Mouse (Mus musculus): ENCODE results near the gene Tnnt3.

Tnnt3 gene

DNA sequence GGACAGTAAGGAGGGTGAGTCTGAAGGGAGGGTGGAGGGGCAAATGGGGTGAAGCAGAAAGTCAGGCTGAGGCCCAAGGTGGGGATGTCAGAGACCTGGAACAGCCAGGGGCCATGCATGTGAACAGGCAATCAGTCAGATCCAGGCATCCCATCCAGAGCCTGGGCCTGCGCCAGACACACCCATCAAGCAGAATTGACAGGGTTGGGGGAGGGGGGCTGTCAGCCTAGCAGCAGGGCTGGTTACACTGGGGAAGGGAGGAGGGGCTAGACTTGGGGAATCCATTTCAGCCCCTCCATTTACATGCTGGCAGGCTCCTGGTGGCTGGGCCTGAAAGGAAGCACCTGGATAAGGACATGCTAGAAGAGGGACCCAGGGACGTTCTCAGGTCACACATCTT is 7.3 kb downstream of the Tnnt3 start:
- in situ Hi-C loops (cut with MboI; ENCODE audit: low sequenced_read_pairs), result no loop called here

DNA sequence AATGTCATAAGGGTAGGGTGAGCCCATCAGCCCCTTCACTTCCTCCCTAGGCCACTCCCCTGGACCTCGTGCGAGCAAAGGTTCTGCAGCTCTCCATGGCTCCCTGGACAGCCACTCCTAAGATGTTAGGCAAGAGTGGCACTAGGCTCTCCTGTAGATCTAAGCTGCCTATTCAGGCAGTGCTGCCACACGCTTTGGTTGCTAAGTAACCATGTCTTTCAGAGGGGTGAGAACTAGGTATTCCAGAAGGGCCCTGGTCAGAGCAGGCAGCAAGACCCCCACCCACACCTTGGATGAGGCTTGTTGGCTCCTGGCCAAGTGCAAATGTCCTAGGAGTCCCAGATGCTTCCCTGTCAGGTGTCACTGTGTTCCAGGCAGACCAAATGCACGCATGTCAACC is 7.9 kb downstream of the Tnnt3 start:
- in situ Hi-C loops (cut with MboI; ENCODE audit: low sequenced_read_pairs), result no loop called here

DNA sequence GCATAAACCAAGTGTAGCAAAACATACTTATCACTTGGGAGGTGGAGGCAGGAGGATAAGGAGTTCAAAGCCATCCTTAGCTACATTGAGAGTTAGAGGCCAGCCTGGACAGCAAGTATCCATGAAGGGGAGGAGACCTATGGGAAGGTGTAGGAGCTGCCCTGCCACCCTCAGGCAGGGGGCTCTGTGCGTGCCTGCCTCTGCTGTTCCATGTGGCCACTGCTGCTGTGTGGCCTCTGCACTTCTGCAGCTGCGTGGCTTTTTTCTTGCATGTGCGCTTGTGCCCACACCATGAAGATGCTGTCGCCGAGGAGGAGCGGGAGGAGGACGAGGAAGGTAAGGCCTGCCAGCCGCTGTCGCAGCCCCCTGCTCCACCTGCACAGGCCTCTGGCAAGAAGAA is 8.8 kb downstream of the Tnnt3 start:
- in situ Hi-C loops (cut with MboI; ENCODE audit: low sequenced_read_pairs), result no loop called here

DNA sequence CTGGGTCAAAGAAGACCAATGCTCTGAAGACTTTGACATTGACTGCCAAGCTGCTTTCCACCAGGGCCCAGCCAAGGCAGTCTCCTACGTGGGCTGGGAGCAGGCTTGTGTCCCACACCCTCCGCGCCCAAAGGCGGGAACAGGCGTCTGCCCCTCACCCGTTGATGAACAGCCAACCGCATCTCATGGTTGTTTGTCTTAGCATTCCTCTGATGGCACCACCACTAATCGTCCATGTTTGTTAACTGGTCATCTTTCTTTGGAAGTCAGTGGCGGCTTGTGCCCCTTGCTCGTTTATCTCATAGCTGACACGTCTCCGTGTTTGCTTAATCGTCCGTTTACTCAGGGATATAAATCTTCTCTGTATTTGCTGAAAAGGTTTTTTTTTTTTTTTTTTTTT is 10.9 kb downstream of the Tnnt3 start:
- in situ Hi-C loops (cut with MboI; ENCODE audit: low sequenced_read_pairs), result no loop called here

DNA sequence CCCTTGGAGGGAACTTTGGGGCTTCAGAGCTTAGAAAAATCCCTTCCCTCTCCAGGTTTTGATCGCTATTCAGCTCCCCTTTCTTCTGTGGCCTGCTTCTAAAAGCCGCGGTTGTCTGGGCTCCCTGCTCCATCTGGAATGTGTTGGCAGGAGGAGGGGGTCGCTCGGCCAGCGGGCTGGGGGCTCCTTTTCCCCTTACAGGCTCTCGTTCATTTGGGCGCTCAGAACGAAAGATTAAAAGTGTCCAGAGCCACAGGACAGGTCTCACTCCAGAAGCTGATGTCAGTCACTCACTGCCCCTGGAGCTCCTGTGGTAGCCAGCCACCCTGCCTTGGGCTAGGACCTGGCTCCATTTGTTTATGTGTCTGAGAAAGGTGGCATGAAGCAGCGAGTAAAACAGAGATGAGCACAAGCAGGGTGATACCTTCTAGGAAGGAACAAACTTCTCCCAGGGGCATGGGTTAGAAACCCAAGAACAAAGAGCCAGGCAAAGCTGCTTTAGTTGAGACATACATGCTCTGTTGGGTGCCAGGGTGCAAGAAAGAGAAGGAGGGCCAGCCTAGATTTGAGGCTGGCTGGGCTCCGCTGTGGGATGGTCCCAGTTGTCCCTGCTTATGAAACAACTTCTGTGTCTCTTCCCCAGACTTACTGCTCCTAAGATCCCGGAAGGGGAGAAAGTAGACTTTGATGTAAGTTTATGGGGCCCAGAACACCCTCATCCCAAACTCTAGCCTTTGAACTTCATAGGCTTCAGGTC is 11.6 kb downstream of the Tnnt3 start:
- in situ Hi-C loops (cut with MboI; ENCODE audit: low sequenced_read_pairs), result no loop called here

DNA sequence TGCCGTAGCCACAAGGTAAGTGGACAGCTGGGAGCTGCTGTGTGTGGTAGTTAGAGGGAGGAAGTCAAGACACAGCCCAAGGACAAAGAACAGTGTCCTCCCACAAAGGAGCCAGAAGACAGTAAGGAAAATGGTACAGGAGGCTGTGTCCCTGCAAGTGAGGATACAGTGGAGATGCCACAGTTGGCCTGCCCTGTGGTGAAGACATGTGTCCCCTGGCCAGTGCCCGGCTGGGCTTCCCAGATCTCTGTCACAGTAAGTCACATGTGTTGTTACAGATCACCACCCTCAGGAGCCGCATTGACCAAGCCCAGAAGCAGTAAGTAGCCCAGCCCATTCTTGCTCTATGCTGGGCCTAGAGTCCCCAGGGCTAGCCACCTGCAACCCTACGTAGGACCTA is 15.4 kb downstream of the Tnnt3 start:
- in situ Hi-C loops (cut with MboI; ENCODE audit: low sequenced_read_pairs), result no loop called here

DNA sequence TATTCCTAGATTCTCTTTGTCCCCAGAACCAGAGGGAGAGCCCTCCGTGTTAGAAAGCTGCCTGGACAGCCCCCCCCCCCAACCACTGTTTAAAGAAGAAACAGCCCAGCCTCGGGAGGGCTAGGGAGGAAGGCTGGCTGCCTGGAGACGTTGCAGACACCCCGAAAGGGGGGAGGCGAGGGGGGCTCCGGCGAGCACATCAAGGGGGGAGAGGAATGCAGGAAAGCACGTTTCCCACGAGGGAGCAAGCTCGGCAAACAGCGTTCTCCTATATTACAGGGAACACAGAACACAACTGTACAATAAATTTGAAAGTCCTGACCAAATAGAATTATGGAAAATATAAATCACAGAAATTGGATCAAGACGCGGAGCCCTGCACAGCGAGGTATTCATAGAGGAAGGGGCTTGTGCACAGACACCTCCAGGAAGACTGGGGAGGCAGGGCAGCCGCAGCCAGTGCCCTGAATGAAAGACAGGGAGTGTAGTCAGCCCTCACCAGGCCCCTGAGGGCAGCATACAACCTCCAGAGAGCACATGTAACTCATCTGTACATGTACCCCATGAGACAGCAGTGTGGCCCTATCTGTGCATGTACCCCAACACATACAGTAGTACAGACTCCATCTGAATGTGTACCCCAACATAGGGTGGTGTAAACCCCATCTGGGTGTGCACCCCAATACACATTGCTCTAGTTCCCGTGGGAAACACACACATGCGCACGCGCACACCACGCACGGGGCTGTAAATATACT is 17.8 kb downstream of the Tnnt3 start:
- in situ Hi-C loops (cut with MboI; ENCODE audit: low sequenced_read_pairs), result no loop called here

DNA sequence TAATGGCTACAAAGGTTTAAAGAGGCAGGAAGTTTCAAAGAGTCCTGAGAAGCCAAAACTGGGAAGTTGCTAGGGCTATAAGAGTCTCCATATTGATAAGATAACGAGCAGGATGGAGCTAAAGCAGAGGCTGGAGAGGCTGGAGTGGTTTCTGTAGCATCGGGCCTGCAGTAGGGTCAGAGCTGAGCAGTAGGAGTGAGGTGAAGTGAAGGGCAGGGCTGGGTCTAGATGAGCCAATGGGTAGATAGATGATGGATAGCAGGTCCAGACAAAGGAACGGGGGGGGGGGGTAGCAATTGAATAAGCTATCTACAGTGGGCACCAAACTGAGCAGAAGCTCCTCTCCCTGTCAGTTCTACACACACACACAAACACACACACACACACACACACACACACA is 18.9 kb downstream of the Tnnt3 start:
- in situ Hi-C loops (cut with MboI; ENCODE audit: low sequenced_read_pairs), result no loop called here

DNA sequence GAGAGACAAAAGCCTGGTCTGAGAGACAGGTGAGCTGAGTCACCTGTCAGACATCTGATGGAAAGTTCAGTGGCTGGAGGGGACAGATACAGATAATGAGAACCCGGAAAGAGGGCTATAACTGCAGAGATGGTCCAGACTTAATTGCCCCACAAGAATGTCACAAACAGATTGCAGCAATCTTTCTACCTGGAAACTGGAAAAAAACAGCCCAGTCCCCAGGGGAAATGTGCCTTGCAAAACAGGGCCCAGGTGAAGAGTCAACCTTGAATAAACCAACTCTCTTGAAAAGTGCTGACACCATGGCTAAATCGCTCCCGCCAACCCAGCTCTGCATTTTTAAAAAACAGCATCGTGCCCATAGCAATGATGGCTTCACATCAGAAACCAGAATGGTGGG is 21.7 kb downstream of the Tnnt3 start:
- in situ Hi-C loops (cut with MboI; ENCODE audit: low sequenced_read_pairs), result no loop called here

DNA sequence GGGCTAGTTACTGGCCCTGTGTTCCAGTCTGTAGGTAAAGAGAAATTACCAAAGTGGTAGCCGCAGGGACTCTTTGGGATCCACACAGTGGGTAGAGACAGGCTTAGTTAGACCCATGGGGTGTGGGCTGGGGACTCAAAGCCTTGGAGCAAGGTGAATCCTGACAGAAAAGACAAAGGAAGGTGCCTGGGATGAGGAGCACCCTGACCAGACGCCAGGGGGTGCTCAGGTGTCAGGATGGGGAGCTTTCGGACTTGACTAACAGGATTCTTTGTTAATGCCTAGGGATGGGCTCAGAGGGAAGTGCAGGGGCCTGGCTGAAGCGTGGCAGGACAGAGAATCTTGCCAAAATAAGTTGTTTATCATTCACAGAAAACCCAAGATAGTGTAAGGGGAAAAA is 23.7 kb downstream of the Tnnt3 start:
- in situ Hi-C loops (cut with MboI; ENCODE audit: low sequenced_read_pairs), result no loop called here

DNA sequence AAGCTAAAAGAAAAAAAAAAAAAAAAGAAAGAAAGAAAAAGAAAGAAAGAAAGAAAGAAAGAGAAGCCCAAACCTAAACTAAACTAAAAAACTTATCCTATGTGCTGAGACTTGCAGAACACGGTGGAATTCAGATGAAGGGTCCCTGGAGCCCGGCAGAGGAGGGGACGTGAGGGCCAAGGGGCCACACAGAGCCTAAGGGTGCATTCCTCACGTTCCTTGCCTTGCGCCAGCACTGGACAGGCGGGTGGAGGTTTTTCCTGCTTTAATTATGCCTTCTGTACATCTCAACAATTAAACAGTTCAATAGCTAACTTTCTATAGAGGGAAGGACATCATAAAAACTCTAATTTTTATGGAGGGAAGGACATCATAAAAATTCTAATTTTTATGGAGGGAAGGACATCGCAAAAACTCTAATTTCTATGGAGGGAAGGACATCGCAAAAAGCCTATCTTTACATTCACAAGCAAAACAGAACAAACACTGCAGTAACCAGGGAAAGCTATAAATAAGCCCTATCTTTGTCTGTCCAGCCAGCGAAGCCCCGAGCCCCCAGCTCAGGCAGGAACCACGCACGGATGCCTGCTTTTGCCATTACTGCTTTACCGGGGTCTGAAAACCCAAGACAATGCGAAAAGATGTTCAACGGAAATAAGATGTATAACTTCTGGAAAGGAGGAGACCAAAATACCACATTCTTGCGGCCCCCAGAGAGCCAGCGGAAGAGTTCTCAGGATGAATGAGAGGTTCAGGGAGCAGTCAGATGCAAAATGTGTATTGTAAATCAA is 24.8 kb downstream of the Tnnt3 start:
- in situ Hi-C loops (cut with MboI; ENCODE audit: low sequenced_read_pairs), result no loop called here

DNA sequence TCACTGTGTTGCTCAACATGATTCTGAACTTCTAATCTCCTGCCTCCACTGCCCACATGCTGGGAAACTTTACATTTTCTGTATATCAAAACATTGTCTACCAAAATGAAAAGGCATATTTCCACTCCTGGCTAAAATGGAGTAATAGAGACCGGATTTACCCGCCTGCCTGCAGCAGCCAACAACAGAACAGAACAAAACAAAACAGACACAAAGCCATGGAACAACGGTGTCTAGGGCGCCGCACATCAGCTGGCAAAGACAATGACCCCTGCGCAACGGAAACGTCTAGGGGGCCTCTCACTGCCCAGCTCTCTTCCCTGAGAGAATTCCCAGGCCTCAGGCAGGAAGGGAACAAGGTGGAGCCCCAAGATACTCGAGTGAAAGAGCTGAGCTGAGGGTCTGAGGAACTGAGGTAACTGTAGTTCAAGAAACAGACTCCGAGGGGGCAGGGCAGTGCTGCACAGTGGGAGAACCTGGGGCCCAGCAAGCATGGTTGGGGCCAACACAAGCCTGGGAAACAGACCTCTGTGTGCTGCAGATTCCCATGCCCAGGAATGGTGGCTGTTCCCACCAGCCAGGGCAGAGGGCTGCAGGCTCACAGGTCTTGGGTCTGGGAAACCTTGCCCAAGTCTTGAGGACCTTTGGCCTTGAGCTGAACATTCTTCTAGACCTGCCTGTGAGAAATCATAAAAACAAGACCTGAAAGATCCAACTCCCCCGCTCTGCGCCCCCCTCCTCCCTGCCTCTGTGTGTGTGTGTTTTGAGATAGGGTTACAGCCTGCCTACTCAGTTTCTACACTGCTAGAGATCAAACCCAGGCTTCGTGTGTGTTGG is 26.9 kb downstream of the Tnnt3 start:
- in situ Hi-C loops (cut with MboI; ENCODE audit: low sequenced_read_pairs), result no loop called here

DNA sequence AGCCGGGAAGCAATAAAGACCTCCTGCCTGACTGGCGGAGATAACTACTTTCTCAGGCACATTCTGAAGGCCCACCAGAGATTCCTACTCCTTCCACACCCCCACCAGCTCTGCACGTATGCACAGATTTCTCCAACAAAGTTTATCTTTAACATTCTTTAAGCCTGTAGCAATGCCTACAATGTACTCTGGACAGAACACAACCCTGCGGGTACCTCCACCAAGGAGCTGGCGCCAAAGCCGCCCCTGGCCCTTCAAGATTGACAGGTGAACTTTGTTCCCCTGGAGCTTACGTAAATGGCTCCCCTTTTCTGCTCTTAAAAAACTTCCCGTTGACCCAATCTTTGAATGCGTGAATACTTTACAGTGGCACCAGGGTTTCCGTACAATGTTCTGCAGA is 30.7 kb downstream of the Tnnt3 start:
- in situ Hi-C loops (cut with MboI; ENCODE audit: low sequenced_read_pairs), result no loop called here

DNA sequence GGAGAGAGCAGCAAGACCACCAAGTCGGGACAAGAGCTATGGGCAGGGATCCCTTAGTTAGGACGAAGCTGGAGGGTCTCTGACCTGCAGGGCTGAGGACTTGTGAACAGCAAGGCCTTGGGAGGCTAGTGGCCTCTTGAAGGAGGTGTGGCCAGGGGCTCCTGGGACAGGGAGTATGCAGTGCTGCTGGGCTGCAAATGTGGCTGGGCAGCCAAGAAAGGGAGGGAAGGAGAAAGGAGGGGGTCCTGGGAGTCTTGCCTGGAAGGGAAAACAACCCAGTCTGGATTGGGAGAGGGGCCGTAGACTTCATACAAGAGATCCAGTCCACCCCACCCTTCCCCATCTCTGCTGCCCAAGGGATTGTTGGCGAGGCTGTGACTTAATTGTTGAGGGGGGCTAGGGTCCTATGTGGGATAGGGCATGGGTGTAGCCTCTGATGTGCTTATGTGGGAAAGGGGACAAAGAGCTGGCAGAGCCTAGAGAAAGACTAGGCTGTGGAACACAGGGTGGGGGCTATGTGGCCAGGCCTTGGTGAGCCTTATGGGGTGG is 33.4 kb downstream of the Tnnt3 start:
- in situ Hi-C loops (cut with MboI; ENCODE audit: low sequenced_read_pairs), result loop anchor here (10.0 kb wide), 1 partner anchor 143 kb away; no protein-coding TSS in a partner anchor

DNA sequence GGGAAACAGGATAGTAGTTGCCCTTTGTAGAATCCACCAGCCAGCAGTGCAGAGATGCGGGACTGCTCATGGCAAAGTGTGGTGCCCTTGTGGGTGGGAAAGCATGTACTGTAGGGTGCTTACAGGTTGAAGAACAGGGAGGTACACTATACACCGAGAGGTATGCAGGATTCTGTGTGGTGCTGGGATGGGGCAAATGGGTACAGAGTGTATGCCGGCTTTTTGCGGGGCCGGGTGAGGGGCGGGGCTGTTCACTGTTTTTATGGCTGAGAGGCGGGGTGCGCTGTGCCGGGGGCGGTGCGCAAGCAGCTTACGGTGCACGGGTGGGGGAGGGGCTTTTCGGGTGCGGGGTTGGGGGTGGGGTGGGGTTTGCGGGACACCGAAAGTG is 34.0 kb downstream of the Tnnt3 start, which contains the start of gene Mrpl23:
Gene Mrpl23, plus strand, starts transcription at position 16 of the 388 bp plus-strand sequence.
- in situ Hi-C loops (cut with MboI; ENCODE audit: low sequenced_read_pairs), result loop anchor here (10.0 kb wide), 1 partner anchor 142 kb away; no protein-coding TSS in a partner anchor

DNA sequence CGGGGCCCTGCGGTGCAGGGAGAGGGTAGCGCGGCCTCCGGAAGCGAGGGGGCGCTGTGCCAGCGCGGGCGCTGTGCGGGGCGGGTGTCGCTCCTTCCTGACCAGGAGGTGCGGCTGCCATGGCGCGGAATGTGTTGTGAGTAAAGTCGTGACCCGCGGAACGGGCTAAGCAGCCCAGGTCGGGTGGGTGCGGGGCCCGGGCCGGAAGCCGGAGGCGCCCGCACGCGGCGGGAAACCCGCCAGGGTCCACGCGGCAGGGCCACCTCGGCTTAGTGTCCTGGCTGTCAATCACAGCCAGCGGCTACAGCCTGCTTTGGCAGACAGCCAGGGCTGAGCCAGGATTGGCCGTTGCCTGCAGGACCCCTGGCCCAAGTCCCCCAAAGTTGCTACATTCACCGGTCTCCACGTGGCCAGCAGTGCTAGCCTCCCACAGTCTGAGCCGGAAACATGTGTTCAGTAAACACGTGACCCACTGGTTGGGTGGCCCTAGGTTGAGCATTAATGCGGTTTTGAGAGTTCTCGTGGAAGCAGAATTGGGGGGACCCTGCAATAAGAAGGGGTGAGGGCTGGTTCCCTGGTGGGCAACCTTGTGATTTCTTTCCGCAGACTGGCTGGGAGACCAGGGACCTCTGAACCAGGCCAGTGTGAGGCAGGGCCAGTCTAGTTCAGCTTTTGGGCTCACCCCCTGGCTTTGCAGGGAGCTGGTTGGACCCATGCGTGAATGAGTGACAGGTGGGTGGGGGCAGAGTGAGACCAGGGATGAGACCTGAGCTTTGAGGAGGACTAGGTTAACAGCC is 34.6 kb downstream of the Tnnt3 start:
- in situ Hi-C loops (cut with MboI; ENCODE audit: low sequenced_read_pairs), result loop anchor here (10.0 kb wide), 1 partner anchor 142 kb away; no protein-coding TSS in a partner anchor

DNA sequence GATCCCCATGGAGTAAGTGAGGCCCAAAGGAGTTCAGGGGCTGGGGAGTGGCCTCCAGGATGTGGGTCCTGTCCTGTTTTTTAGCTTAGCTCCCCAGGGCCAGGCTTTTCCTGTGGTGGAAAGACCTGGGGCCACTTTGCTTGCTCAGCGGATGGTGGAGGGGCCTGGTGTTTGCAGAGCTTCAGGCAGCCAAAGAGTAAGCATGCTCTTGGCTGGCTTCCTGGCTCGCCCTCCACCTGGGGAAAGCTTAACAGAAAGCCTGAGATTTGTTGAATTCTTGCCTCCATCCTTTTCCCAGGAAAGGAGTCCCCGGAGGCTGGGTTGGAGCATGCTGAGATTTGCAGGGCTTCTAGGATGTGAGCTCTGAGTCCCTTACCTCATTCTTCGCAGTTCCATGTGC is 36.5 kb downstream of the Tnnt3 start:
- in situ Hi-C loops (cut with MboI; ENCODE audit: low sequenced_read_pairs), result loop anchor here (10.0 kb wide), 1 partner anchor 140 kb away; no protein-coding TSS in a partner anchor

DNA sequence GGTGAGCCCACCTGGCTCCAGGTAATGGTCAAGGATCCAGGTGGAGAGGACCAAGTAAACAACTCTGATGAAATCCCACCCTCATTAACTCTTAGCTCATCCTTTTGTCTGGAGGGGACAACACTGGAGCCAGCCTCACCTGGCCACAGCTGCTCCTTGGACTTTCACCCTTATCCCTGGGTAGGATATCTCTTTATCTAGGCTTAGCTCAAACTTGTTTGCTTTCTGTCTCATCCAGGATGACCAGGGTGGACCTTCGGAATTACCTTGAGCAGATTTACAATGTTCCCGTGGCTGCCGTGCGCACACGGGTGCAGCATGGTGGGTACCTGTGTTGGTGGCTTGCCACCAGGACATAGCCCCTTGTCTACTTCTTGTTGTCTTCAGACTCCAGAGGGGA is 37.2 kb downstream of the Tnnt3 start:
- in situ Hi-C loops (cut with MboI; ENCODE audit: low sequenced_read_pairs), result loop anchor here (10.0 kb wide), 1 partner anchor 139 kb away; no protein-coding TSS in a partner anchor

DNA sequence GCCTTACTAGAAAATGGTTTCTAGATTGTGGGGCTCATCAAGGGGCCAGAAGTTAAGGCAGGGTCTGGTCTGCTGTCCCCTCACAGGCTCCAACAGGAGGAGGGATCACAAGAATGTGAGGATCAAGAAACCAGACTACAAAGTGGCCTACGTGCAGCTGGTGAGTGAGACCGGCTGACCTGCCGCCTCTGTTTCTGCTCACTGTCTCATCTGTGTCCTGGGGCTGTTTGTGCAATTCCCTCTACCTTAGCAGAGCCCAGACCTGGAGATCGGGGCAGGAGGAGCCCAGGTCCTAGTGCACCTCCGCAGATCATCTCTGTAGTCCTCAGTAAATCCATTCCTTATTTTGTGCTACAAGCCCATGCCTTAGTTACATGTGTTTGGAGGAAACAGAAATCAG is 38.5 kb downstream of the Tnnt3 start:
- in situ Hi-C loops (cut with MboI; ENCODE audit: low sequenced_read_pairs), result loop anchor here (10.0 kb wide), 1 partner anchor 138 kb away; no protein-coding TSS in a partner anchor

Data from CH12F3 (cell line).